Mouse (Mus musculus) MEL (cell line): Measurements from ENCODE around the gene Cys1.

Experiments used
- BHLHE40 ChIP-seq: IDR thresholded peaks from 2 replicates; pipeline ENCODE4 v1.6.1; 2012; ENCODE audit warnings: low read depth, mild to moderate bottlenecking, inconsistent platforms, low read length, improper control_type of control experiment, borderline replicate concordance
- CTCF ChIP-seq, 3 experiments: IDR thresholded peaks in 2 of 3; conservative IDR thresholded peaks in 1 of 3; 2 replicates each; pipeline ENCODE4 v1.5.1; 2011 to 2012; ENCODE audit warnings: low read length in 3 of 3, low read depth in 2 of 3, mild to moderate bottlenecking in 2 of 3, improper control_type of control experiment in 1 of 3, inconsistent platforms in 1 of 3, mixed read lengths in 1 of 3, moderate library complexity in 1 of 3; ENCODE audit not compliant: control insufficient read depth in 1 of 3, insufficient read depth in 1 of 3, poor library complexity in 1 of 3, severe bottlenecking in 1 of 3
- ELF1 ChIP-seq: IDR thresholded peaks from 2 replicates; pipeline ENCODE4 v1.6.1; 2014; ENCODE audit warnings: low read depth, mild to moderate bottlenecking, inconsistent platforms, low read length, improper control_type of control experiment, moderate library complexity
- EP300 ChIP-seq, 2 experiments: IDR thresholded peaks; 2 replicates each; pipeline ENCODE4 v1.6.1; 2011; ENCODE audit warnings: improper control_type of control experiment in 2 of 2, low read length in 2 of 2, low read depth in 1 of 2, mild to moderate bottlenecking in 1 of 2
- HCFC1 ChIP-seq: IDR thresholded peaks from 2 replicates; pipeline ENCODE4 v1.6.1; 2012; ENCODE audit warnings: low read depth, mild to moderate bottlenecking, inconsistent platforms, low read length, improper control_type of control experiment, moderate library complexity
- MAFK ChIP-seq: IDR thresholded peaks from 2 replicates; pipeline ENCODE4 v1.6.1; 2011; ENCODE audit warnings: low read depth, mild to moderate bottlenecking, low read length, improper control_type of control experiment, borderline replicate concordance
- MAX ChIP-seq: IDR thresholded peaks from 2 replicates; pipeline ENCODE4 v1.6.1; 2011; ENCODE audit warnings: low read length, improper control_type of control experiment
- MEF2A ChIP-seq: IDR thresholded peaks from 2 replicates; pipeline ENCODE4 v1.6.1; 2014; ENCODE audit warnings: low read depth, mild to moderate bottlenecking, inconsistent platforms, low read length, improper control_type of control experiment; ENCODE audit not compliant: poor library complexity, insufficient replicate concordance, severe bottlenecking; ENCODE audit errors: extremely low read depth
- POLR2A ChIP-seq, 2 experiments: IDR thresholded peaks; 2 replicates each; pipeline ENCODE4 v1.6.1; 2011 to 2012; ENCODE audit warnings: low read length in 2 of 2, mild to moderate bottlenecking in 2 of 2, control low read depth in 1 of 2, improper control_type of control experiment in 1 of 2, low read depth in 1 of 2, moderate library complexity in 1 of 2; ENCODE audit not compliant: control insufficient read depth in 1 of 2, insufficient read depth in 1 of 2, poor library complexity in 1 of 2
- RAD21 ChIP-seq: IDR thresholded peaks from 2 replicates; pipeline ENCODE4 v1.6.1; 2011; ENCODE audit warnings: mild to moderate bottlenecking, low read depth, low read length, improper control_type of control experiment
- RCOR1 ChIP-seq: IDR thresholded peaks from 2 replicates; pipeline ENCODE4 v1.6.1; 2012; ENCODE audit warnings: low read depth, mild to moderate bottlenecking, inconsistent platforms, low read length, improper control_type of control experiment
- SIN3A ChIP-seq: IDR thresholded peaks from 2 replicates; pipeline ENCODE4 v1.6.1; 2012; ENCODE audit warnings: low read length, improper control_type of control experiment, inconsistent platforms
- ZKSCAN1 ChIP-seq: IDR thresholded peaks from 2 replicates; pipeline ENCODE4 v1.6.1; 2012; ENCODE audit warnings: low read depth, mild to moderate bottlenecking, inconsistent platforms, low read length, improper control_type of control experiment, moderate library complexity

DNA sequence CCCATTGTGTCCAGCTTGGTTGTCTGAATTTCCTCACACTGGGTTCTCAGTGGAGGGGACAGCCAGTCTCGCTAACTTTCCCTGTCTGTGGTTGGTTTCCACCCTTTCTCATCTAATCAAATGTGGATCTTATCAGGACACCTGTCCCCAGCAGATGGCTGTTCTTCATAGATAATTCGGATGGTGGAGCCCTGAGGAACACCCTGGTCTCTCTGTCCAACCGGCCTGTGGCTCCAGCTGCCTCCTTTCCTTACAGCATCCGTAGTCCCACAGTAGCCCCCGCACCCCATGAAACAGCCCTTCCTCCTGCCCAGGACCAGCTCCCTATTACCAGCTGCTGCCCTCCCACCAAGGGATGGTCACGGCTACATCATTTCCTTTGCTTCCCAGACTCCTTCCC is 35.7 kb downstream of the Cys1 start:
- TF ChIP-seq CTCF (IDR thresholded peaks at IDR 0.05 in 2 of 3, conservative IDR thresholded peaks at IDR 0.05 in 1 of 3; ENCODE audit: control insufficient read depth in 1 of 3, insufficient read depth in 1 of 3, low read depth in 2 of 3, low read length in 3 of 3, poor library complexity in 1 of 3, severe bottlenecking in 1 of 3): no peak
- TF ChIP-seq POLR2A (IDR thresholded peaks at IDR 0.05; ENCODE audit: control insufficient read depth in 1 of 2, insufficient read depth in 1 of 2, low read depth in 1 of 2, low read length in 2 of 2, poor library complexity in 1 of 2): no peak
- no peak for TF ChIP-seq RCOR1
- TF ChIP-seq MAX: no peak
- TF ChIP-seq SIN3A: no peak
- no peak for TF ChIP-seq MAFK
- no peak for TF ChIP-seq ELF1
- no peak for TF ChIP-seq RAD21
- TF ChIP-seq BHLHE40: no peak
- no peak for TF ChIP-seq ZKSCAN1
- TF ChIP-seq MEF2A: no peak
- TF ChIP-seq EP300 (IDR thresholded peaks at IDR 0.05; ENCODE audit: low read depth in 1 of 2, low read length in 2 of 2): peak; percentile 78 to 87
- no peak for TF ChIP-seq HCFC1
